Comparison of ENCODE assay signal across 8 mouse cellular contexts in the genomic region with DNA sequence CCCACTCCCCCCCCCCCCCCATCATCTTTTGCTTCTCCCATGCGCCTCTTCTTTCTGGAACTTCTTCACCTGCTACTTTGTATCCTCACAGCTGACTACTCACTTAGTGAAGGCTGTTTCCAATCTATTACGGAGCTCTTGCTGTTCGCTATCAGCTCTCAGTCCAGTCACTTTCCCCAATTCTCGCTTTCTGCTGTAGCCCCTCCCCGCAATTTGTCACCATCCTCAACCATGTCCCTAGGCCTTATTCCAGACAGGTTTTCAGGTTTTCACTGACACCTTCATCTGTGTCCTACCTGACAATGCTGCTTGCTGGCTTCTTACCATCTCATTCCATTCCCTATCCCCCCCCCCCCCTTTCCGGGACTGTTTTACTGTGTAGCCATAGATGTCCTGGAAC. TPM values are rescaled to one million over a fixed set of nuclear protein-coding genes. Genes with fewer than 3 reads are reported as not detected.
DNase-seq lines count a peak whose midpoint lies in the region; ATAC-seq and TF ChIP-seq lines count a peak whose summit lies in the region.

No protein-coding gene starts in this region.

- 70% methylated on average over 6 of the region's 6 CpGs for WGBS in lung, postnatal 0 days
- WGBS in limb, embryonic 13.5 days: 49% methylated on average over 6 of the region's 6 CpGs
- WGBS in stomach, embryonic 15.5 days: 63% methylated on average over 6 of the region's 6 CpGs

- H3K4me3 ChIP-seq in lung, postnatal 0 days (ENCODE audit: low read depth, low read length): peak overlapping the region; percentile 90; the same call in 1 of the 2 replicates
- peak overlapping the region; percentile 93 for H3K4me3 ChIP-seq in limb, embryonic 13.5 days
- peak overlapping the region; percentile 99 for H3K4me3 ChIP-seq in stomach, embryonic 15.5 days (replicated peaks)

- H3K36me3 ChIP-seq in lung, postnatal 0 days (ENCODE audit: insufficient read depth, low read length): no peaks in the 10 kb centered on the region
- peaks cover 17% of the 10 kb centered on the region for H3K36me3 ChIP-seq in limb, embryonic 13.5 days
- 0 out of 2 replicates have a peak, but pooled peaks cover 5% of the 10 kb centered on the region for H3K36me3 ChIP-seq in stomach, embryonic 15.5 days

- peaks cover 4% of the 10 kb centered on the region; the same call in 1 of the 2 replicates for H3K4me1 ChIP-seq in lung, postnatal 0 days (ENCODE audit: insufficient read depth, low read depth, low read length)
- H3K4me1 ChIP-seq in limb, embryonic 13.5 days: peaks cover 19% of the 10 kb centered on the region
- peaks cover 9% of the 10 kb centered on the region for H3K4me1 ChIP-seq in stomach, embryonic 15.5 days

- H3K9me3 ChIP-seq in lung, postnatal 0 days (ENCODE audit: low read length): no peaks in the 10 kb centered on the region
- H3K9me3 ChIP-seq in limb, embryonic 13.5 days: peaks cover 3% of the 10 kb centered on the region
- no peaks in the 10 kb centered on the region for H3K9me3 ChIP-seq in stomach, embryonic 15.5 days

- no peak overlapping the region for H3K27ac ChIP-seq in lung, postnatal 0 days (ENCODE audit: low read length)
- H3K27ac ChIP-seq in limb, embryonic 13.5 days: no peak overlapping the region
- no peak overlapping the region for H3K27ac ChIP-seq in stomach, embryonic 15.5 days

- H3K27me3 ChIP-seq in lung, postnatal 0 days (replicated peaks; ENCODE audit: insufficient read depth, low read length): no peaks in the 10 kb centered on the region
- H3K27me3 ChIP-seq in limb, embryonic 13.5 days: no peaks in the 10 kb centered on the region
- H3K27me3 ChIP-seq in stomach, embryonic 15.5 days (replicated peaks): no peaks in the 10 kb centered on the region

- peak; percentile 6 for DNase-seq in CD4-positive, CD25-positive, alpha-beta regulatory T cell, adult 2 months (ENCODE audit: low read depth, low spot score)
- no peak for DNase-seq in lung, postnatal 0 days (ENCODE audit: low spot score)
- DNase-seq in lung, postnatal 10 days: no peak
- DNase-seq in layer of hippocampus, adult 11-12 months (ENCODE audit: low spot score): no peak
- no peak for DNase-seq in kidney, postnatal 4 days

- H3K4me2 ChIP-seq in lung, postnatal 0 days (replicated peaks; ENCODE audit: low read depth, low read length): peak overlapping the region; percentile 60
- peak overlapping the region; percentile 91 for H3K4me2 ChIP-seq in limb, embryonic 13.5 days (replicated peaks)
- H3K4me2 ChIP-seq in stomach, embryonic 15.5 days: peak overlapping the region; percentile 77

- ATAC-seq in CD4-positive, CD25-positive, alpha-beta regulatory T cell, adult 4 months: no peak
- ATAC-seq in lung, postnatal 0 days: no peak
- ATAC-seq in limb, embryonic 13.5 days (ENCODE audit: low FRiP score, low read depth): no peak
- no peak for ATAC-seq in stomach, embryonic 15.5 days (ENCODE audit: insufficient read depth, low FRiP score, low read depth)

- no peak overlapping the region for H3K9ac ChIP-seq in lung, postnatal 0 days (replicated peaks; ENCODE audit: low read depth)
- peak overlapping the region; percentile 95 for H3K9ac ChIP-seq in limb, embryonic 13.5 days
- no peak overlapping the region for H3K9ac ChIP-seq in stomach, embryonic 15.5 days

- no peak for TF ChIP-seq CTCF in lung, postnatal 0 days (IDR thresholded peaks at IDR 0.05)

- TF ChIP-seq EP300 in lung, postnatal 0 days (IDR thresholded peaks at IDR 0.05): no peak

RNA-seq across cellular contexts. Expression of a gene that starts 1.1 kb away (rescaled TPM):
- polyA plus RNA-seq in CD4-positive, CD25-positive, alpha-beta regulatory T cell, adult 4 months (2017; shearing (Covaris generic)): 10 to 100 TPM; 25.3 to 28.0 TPM
- 22.7 and 24.1 TPM in 2 replicates for polyA plus RNA-seq in lung, postnatal 0 days (2015; fragmentation: Nextera tagmentation; extraction: Ambion mirVana)
- 31.8 and 36.3 TPM in 2 replicates for polyA plus RNA-seq in limb, embryonic 13.5 days (2015; fragmentation: Nextera tagmentation; extraction: Ambion mirVana)
- 25.4 and 28.5 TPM in 2 replicates for polyA plus RNA-seq in stomach, embryonic 15.5 days (2015; fragmentation: Nextera tagmentation; extraction: Ambion mirVana)

RNA-seq across cellular contexts. Expression of a gene that starts 16.2 kb away (rescaled TPM):
- 10 to 100 TPM; 13.5 to 18.4 TPM for polyA plus RNA-seq in CD4-positive, CD25-positive, alpha-beta regulatory T cell, adult 4 months (2017; shearing (Covaris generic))
- 4.4 and 5.0 TPM in 2 replicates for polyA plus RNA-seq in lung, postnatal 0 days (2015; fragmentation: Nextera tagmentation; extraction: Ambion mirVana)
- polyA plus RNA-seq in limb, embryonic 13.5 days (2015; fragmentation: Nextera tagmentation; extraction: Ambion mirVana): 22.8 and 25.8 TPM in 2 replicates
- polyA plus RNA-seq in stomach, embryonic 15.5 days (2015; fragmentation: Nextera tagmentation; extraction: Ambion mirVana): 12.5 and 14.9 TPM in 2 replicates

RNA-seq across cellular contexts. Expression of a gene that starts 31.9 kb away (rescaled TPM):
- polyA plus RNA-seq in CD4-positive, CD25-positive, alpha-beta regulatory T cell, adult 4 months (2017; shearing (Covaris generic)): 1 to 10 TPM in 1 of 2 experiments, under 1 TPM in 1; 0.85 to 2.8 TPM
- polyA plus RNA-seq in lung, postnatal 0 days (2015; fragmentation: Nextera tagmentation; extraction: Ambion mirVana): 73.1 and 104 TPM in 2 replicates
- polyA plus RNA-seq in limb, embryonic 13.5 days (2015; fragmentation: Nextera tagmentation; extraction: Ambion mirVana): 130 and 144 TPM in 2 replicates
- polyA plus RNA-seq in stomach, embryonic 15.5 days (2015; fragmentation: Nextera tagmentation; extraction: Ambion mirVana): 128 and 129 TPM in 2 replicates

Comparison
In these comparisons a context has a peak if more than half of its experiments do, and no peak if none do; other contexts are left out.
1. RNA of a gene that starts 31.9 kb away (polyA plus RNA-seq): 130 to 144 TPM in limb, embryonic 13.5 days, 128 to 129 TPM in stomach, embryonic 15.5 days and 73.1 to 104 TPM in lung, postnatal 0 days; 0.85 to 2.8 TPM in CD4-positive, CD25-positive, alpha-beta regulatory T cell, adult 4 months; every median in the first group is over 10 times any median in the second.
2. Peak in every context shown above with its lines, with median percentiles within 50 percentile points of each other: H3K4me2 ChIP-seq and H3K4me3 ChIP-seq.